Mouse (Mus musculus): ENCODE results near the gene 6030468B19Rik.
"Not testable (repeated sequence)": the region's sequence is repeated elsewhere in the genome, so short reads cannot be mapped to it uniquely, and the experiment has no call there.

Gene 6030468B19Rik

GRCm38 (mm10) chr11:117779434-117780198, 17.8 kb upstream of the 6030468B19Rik start:
- DNase-seq (ENCODE audit: low spot score): peak; percentile 52

DNA sequence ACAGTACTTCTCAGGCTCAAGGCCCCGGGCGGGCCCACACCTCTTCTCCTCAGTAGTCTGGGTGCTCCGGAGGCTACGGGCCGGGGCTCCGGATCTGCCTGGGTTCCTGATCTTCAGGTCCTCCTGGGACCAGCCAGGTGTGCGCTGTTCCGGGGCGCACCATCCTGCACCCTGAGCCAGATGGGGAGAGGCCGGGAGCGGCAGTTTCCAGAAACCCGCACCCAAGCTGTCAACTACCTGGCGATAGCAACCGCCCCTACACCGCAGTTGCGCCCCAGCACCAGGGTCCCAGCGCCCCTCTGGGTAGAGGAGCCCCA, 17.3 kb upstream of the 6030468B19Rik start:
- no peak for DNase-seq (ENCODE audit: low spot score)

- DNase-seq (ENCODE audit: low spot score): peak; percentile 95
Observed at GRCm38 (mm10) chr11:117780582-117781111, 16.8 kb upstream of the 6030468B19Rik start.

GRCm38 (mm10) chr11:117781199-117781821, 16.1 kb upstream of the 6030468B19Rik start:
- DNase-seq (ENCODE audit: low spot score): peak; percentile 89

GRCm38 (mm10) chr11:117781993-117782704, 15.3 kb upstream of the 6030468B19Rik start, which contains the start of the genes Tmc8 and Tmc6:
Gene Tmc8, plus strand, starts transcription at chr11:117782076.
Gene Tmc6, minus strand, starts transcription at chr11:117782198.
- DNase-seq (ENCODE audit: low spot score): peak; percentile 41

GRCm38 (mm10) chr11:117782705-117783034, 14.8 kb upstream of the 6030468B19Rik start:
- peak; percentile 18 for DNase-seq (ENCODE audit: low spot score)

GRCm38 (mm10) chr11:117783089-117783488, 14.4 kb upstream of the 6030468B19Rik start:
- DNase-seq (ENCODE audit: low spot score): peak; percentile 56

GRCm38 (mm10) chr11:117783683-117784309, 13.7 kb upstream of the 6030468B19Rik start:
- DNase-seq (ENCODE audit: low spot score): peak; percentile 33

GRCm38 (mm10) chr11:117786294-117786693, 11.2 kb upstream of the 6030468B19Rik start:
- DNase-seq (ENCODE audit: low spot score): peak; percentile 41

DNA sequence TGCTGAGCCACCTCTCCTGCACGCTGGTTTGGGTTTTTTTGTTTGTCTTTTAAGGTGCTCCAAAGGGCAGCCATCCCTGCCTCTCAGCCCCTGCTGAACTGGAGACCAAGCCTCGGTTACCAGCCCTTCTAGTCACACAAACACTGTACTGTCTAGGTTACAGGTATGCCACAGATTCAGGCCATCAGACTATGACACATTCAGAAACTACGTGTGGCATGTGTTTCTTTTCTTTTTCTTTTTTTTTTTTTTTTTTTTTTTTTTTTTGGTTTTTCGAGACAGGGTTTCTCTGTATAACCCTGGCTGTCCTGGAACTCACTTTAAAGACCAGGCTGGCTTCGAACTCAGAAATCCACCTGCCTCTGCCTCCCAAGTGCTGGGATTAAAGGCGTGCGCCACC, 9.0 kb upstream of the 6030468B19Rik start:
- DNase-seq (ENCODE audit: low spot score): not testable (repeated sequence)

DNA sequence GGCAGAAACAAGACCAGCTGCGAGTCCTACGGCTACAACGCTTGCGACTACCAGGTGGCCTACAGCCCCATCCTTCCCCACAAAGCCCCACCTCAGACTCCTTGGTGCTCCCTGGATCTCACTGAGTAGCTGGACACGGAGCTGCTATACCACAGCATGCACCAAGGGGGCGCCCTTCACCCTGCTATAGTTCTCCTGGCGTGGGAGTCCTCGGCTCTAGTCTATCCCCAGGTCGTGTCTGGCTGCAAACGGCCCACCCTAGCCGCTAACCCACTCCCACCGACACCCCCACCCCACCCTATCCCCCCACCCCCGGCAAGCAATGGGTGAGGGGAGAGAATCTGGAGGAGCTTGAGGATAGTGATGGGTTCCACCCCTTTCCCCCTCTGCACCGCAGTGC, 7.2 kb upstream of the 6030468B19Rik start:
- peak; percentile 57 for DNase-seq (ENCODE audit: low spot score)

DNA sequence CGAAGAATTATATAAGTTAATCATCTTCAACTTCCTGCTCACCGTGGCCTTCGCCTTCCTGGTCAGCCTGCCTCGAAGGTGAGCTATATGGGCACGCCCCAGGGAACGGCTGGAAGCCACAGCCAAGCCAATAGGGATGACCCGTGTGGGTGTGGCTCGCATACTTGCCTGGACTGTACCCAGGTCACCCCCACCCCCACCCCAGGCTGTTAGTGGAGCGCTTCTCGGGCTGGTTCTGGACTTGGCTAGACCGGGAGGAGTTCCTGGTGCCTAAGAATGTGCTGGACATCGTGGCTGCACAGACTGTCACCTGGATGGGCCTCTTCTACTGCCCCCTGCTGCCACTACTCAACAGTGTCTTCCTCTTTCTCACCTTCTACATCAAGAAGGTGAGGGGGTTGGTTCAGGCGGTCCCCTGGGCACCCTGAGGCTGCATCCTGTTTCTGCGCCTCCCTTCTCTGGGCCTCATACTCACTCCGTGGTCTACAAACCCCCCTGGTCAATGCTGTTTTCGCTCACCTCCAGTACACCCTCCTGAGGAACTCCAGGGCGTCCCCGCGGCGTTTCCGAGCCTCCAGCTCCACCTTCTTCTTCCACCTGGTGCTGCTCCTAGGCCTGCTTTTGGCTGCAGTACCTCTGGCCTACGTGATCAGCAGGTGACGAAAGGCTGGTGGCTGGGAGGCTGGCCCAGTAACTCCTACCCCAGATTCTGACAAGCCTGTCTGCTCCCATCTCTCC, 6.6 kb upstream of the 6030468B19Rik start:
- no peak for DNase-seq (ENCODE audit: low spot score)

GRCm38 (mm10) chr11:117791441-117791761, 6.1 kb upstream of the 6030468B19Rik start:
- no peak for DNase-seq (ENCODE audit: low spot score)

- no peak for DNase-seq (ENCODE audit: low spot score)
Observed at GRCm38 (mm10) chr11:117792281-117792888, 5.1 kb upstream of the 6030468B19Rik start.

DNA sequence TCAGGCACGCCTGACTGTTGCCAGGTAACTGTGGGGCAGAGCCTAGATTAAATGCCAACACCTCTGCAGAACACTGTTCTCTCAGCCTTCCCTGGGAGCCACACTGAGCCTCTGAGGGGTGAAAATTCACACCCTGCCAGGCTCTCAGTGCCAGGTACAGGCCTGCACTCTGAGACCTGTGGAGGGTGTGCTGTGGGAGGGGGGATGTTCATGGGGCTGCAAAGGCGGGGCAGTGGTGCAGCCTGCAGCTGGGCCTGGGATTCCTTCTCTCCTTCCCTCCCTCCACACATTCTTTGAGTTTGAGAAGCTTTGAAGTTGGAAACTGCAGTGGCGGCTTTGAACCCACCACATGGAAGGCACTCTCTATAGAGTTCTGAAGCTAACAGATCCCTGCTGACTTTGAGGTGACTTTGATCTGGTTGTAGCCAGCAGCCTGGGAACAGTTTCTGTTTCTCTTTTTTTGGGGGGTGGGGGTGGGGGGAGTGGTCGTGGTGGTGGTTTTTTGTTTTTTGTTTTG, 3.4 kb upstream of the 6030468B19Rik start:
- no peak for DNase-seq (ENCODE audit: low spot score)

- no peak for DNase-seq (ENCODE audit: low spot score)
Observed at GRCm38 (mm10) chr11:117796954-117797353, 506 bp upstream of the 6030468B19Rik start.

DNA sequence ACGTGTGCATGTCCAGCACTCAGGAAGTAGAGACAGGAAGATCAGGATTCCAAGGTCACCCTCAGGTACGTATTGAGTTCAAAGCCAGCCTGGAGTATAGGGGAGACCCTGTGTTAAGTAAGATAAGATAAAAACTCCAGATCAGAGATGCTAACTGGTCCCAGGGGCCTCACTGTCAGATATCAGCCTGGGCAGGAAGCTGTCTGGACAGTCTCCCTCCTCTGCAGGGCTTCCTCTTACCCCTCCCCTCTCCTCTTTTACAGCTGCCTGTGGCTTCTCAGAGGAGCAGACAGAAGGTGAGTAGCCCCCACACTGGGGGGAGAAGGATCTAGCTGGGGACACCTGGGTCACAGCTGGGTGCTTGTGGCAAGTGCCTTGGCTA, 691 bp downstream of the 6030468B19Rik start:
- DNase-seq (ENCODE audit: low spot score): no peak

GRCm38 (mm10) chr11:117799174-117799573, 1.7 kb downstream of the 6030468B19Rik start:
- DNase-seq (ENCODE audit: low spot score): no peak

GRCm38 (mm10) chr11:117800038-117800437, 2.6 kb downstream of the 6030468B19Rik start:
- DNase-seq (ENCODE audit: low spot score): no peak

GRCm38 (mm10) chr11:117801650-117802049, 4.2 kb downstream of the 6030468B19Rik start:
- DNase-seq (ENCODE audit: low spot score): no peak

GRCm38 (mm10) chr11:117803166-117803688, 5.8 kb downstream of the 6030468B19Rik start:
- no peak for DNase-seq (ENCODE audit: low spot score)
